Mouse (Mus musculus) forebrain, embryonic 12.5 days (tissue): ENCODE results near the gene Brd2. TPM values are rescaled to one million over a fixed set of nuclear protein-coding genes. Genes with fewer than 3 reads are reported as not detected.

Experiments
- ATAC-seq: fragments of 200-750 bp; cut with Nextera tagmentation; 2 replicates; pipeline ENCODE4 v1.8.0; 2017; ENCODE audit warnings: moderate TSS enrichment; ENCODE audit not compliant: low FRiP score
- H3K27ac ChIP-seq: fragments of 300-500 bp; sonication (generic); 2 replicates; pipeline ENCODE4 v1.5.1; 2016; ENCODE audit warnings: mild to moderate bottlenecking
- H3K27me3 ChIP-seq: fragments of 300-500 bp; sonication (generic); 2 replicates; pipeline ENCODE4 v1.6.1; 2016; ENCODE audit warnings: mild to moderate bottlenecking
- H3K36me3 ChIP-seq: fragments of 300-500 bp; sonication (generic); replicated peaks from 2 replicates; pipeline ENCODE4 v1.6.1; 2016; ENCODE audit warnings: mild to moderate bottlenecking
- H3K4me1 ChIP-seq: fragments of 300-500 bp; sonication (generic); 2 replicates; pipeline ENCODE4 v1.6.1; 2016
- H3K4me2 ChIP-seq: fragments of 300-500 bp; sonication (generic); 2 replicates; pipeline ENCODE4 v1.6.1; 2016; ENCODE audit warnings: mild to moderate bottlenecking, moderate library complexity
- H3K4me3 ChIP-seq: fragments of 300-500 bp; sonication (generic); replicated peaks from 2 replicates; pipeline ENCODE4 v1.5.1; 2016; ENCODE audit warnings: mild to moderate bottlenecking
- H3K9ac ChIP-seq: fragments of 300-500 bp; sonication (generic); 2 replicates; pipeline ENCODE4 v1.6.1; 2016; ENCODE audit warnings: mild to moderate bottlenecking
- H3K9me3 ChIP-seq: fragments of 300-500 bp; sonication (generic); 2 replicates; pipeline ENCODE4 v1.6.1; 2016
- WGBS: fragments of 180-500 bp; shearing (Covaris S2); methylation state at CpG from one replicate; pipeline ENCODE4 v1.1.7; 2016; 5-methylcytosine and 5-hydroxymethylcytosine counted together
- polyA plus RNA-seq: library from polyadenylated mRNA; unstranded; fragments of >200 nt; fragmentation: Nextera tagmentation; extraction: Ambion mirVana; gene quantifications from 2 replicates; pipeline ENCODE4 v1.2.1, GENCODE M21; 2016

Gene Brd2
- polyA plus RNA-seq, 1 experiment from 2014 or later: 138 TPM

GRCm38 (mm10) chr17:34143033-34143432 is 20.6 kb upstream of the Brd2 start, which contains the start of gene H2-DMb2:
Gene H2-DMb2, plus strand, starts transcription at chr17:34143307.
- H3K4me2 ChIP-seq: no peak within 1 kb of the TSS
- peaks cover 16% of the 10 kb centered on the region for H3K4me1 ChIP-seq
- H3K27me3 ChIP-seq: peaks cover 44% of the 10 kb centered on the region
- H3K9me3 ChIP-seq: no peaks in the 10 kb centered on the region
- H3K36me3 ChIP-seq: no peaks in the 10 kb centered on the region
- H3K9ac ChIP-seq: no peak within 1 kb of the TSS
- 43% methylated on average over 7 of the region's 7 CpGs for whole genome bisulfite sequencing
- H3K27ac ChIP-seq: no peak within 1 kb of the TSS
- H3K4me3 ChIP-seq: no peak within 1 kb of the TSS
- ATAC-seq: no peak

DNA sequence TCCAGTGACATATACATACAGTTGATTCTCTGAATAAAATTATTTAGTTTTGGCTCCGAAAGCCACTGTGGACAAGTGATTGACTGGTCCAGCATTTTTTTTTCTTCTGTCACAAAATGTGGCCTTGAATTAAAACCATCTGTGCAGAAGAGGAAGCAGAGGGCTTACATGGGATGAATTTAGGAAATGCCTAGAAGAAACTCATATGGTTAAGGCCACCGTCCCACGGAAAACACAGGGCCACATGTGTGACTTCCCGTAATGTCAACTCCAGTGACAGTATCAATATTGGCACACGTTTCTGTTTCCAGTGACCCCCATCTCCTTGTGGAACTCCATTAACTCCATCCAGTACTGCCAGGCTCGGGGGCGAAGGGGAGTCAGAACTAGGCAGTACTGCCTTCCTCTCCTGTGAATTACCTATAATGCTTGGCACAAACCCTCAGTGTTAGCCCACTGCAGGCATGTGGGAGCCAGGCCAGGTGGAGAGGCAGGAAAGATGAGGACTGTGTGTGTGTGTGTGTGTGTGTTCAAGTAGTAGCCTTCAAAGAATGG is 20.1 kb upstream of the Brd2 start:
- H3K27ac ChIP-seq: no peak overlapping the region
- H3K9ac ChIP-seq: no peak overlapping the region
- no peaks in the 10 kb centered on the region for H3K9me3 ChIP-seq
- H3K4me3 ChIP-seq: no peak overlapping the region
- H3K36me3 ChIP-seq: no peaks in the 10 kb centered on the region
- peaks cover 16% of the 10 kb centered on the region for H3K4me1 ChIP-seq
- 86% methylated on average over 7 of the region's 7 CpGs for WGBS
- no peak for ATAC-seq
- peaks cover 49% of the 10 kb centered on the region for H3K27me3 ChIP-seq
- no peak overlapping the region for H3K4me2 ChIP-seq

GRCm38 (mm10) chr17:34141448-34141847 is 19.0 kb upstream of the Brd2 start:
- Histone ChIP-seq H3K4me1 (peaks cover 16% of the 10 kb centered on the region), H3K27me3 (peaks cover 60% of the 10 kb centered on the region), H3K36me3 (no peaks in the 10 kb centered on the region), H3K9me3 (no peaks in the 10 kb centered on the region), H3K9ac (no peak overlapping the region), H3K27ac (no peak overlapping the region), H3K4me2 (no peak overlapping the region), H3K4me3 (no peak overlapping the region)
- whole genome bisulfite sequencing: 54% methylated on average over 4 of the region's 4 CpGs
- ATAC-seq: no peak

DNA sequence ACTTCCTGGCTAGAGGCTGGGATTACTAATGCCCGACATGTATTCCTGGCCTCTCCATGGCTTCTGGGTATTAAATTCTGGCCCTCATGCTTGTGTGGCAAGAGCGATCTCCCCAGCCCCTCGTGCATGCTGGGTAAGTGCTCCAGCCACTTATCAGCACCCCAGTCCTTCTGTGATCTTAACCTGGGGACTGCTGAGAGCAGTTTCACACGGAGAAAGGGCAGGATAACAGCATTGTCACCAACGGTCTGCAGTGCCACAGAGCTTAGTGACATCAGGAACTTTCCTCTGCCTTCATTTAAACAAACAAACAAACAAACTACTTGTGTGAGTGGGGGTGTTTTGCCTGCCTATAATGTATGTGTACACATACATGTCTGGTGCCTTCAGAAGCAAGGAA is 17.8 kb upstream of the Brd2 start:
- no peaks in the 10 kb centered on the region for H3K36me3 ChIP-seq
- peaks cover 69% of the 10 kb centered on the region for H3K27me3 ChIP-seq
- peak overlapping the region; percentile 60 for H3K4me2 ChIP-seq
- ATAC-seq: no peak
- 8% methylated on average over 5 of the region's 5 CpGs for WGBS
- H3K27ac ChIP-seq: no peak overlapping the region
- H3K4me1 ChIP-seq: peaks cover 22% of the 10 kb centered on the region
- no peak overlapping the region; the same call in 1 of the 2 replicates for H3K4me3 ChIP-seq
- H3K9me3 ChIP-seq: no peaks in the 10 kb centered on the region
- H3K9ac ChIP-seq: no peak overlapping the region

DNA sequence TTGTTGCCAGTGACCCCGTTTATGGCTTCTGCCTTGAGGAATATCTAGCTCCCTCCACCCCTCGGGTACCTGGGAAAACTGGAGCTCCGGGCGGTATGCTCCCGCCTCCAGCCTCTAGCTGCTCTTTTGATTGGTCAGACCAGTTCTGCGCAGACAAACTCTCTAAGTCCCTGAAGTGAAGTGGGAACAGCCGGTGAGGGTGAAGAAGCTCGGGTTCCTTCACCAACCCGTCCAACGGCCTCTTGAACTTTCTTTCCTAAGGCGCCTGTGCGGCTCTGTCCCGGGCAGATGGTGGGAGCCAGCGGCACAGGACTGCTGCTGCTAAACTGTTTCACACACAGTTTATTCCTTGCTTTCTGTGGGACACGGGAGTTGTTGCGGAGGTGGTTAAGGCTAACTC is 17.0 kb upstream of the Brd2 start:
- Histone ChIP-seq H3K9me3 (no peaks in the 10 kb centered on the region), H3K4me3 (peak overlapping the region; percentile 32), H3K9ac (no peak overlapping the region), H3K4me1 (peaks cover 22% of the 10 kb centered on the region), H3K36me3 (no peaks in the 10 kb centered on the region), H3K27me3 (peaks cover 69% of the 10 kb centered on the region), H3K4me2 (peak overlapping the region; percentile 60), H3K27ac (no peak overlapping the region)
- WGBS: 2% methylated on average over 16 of the region's 16 CpGs
- no peak for ATAC-seq

DNA sequence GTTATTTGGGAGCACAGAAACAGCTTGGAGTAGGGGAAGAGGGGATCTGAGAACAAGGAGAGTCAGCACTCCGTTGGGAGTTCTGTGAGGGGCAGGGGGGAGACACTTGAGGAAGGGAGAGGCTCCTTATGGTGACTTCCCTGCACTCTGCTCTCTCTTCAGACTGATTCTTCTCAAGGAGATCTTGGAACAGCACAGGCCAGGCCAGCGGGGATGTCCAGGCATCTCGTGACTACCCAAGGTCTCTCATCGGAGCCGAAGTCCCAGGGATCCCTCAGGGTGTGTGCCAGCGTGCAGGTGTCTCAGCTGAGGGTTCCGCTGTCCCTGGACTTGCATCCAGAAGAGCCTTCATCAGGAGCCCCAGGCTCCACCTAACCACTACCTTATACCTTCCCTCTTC is 16.2 kb upstream of the Brd2 start:
- H3K4me2 ChIP-seq: no peak overlapping the region
- H3K36me3 ChIP-seq: no peaks in the 10 kb centered on the region
- H3K9me3 ChIP-seq: no peaks in the 10 kb centered on the region
- no peak overlapping the region for H3K27ac ChIP-seq
- ATAC-seq: no peak
- H3K4me3 ChIP-seq: no peak overlapping the region
- WGBS: 71% methylated on average over 7 of the region's 7 CpGs
- no peak overlapping the region for H3K9ac ChIP-seq
- H3K4me1 ChIP-seq: peaks cover 22% of the 10 kb centered on the region
- H3K27me3 ChIP-seq: peaks cover 69% of the 10 kb centered on the region

- Histone ChIP-seq H3K27me3 (peaks cover 66% of the 10 kb centered on the region), H3K9me3 (no peaks in the 10 kb centered on the region)
- 76% methylated on average over 7 of the region's 7 CpGs for WGBS
Measured at GRCm38 (mm10) chr17:34137601-34138000, 15.2 kb upstream of the Brd2 start.

GRCm38 (mm10) chr17:34135297-34136224 is 13.1 kb upstream of the Brd2 start:
- no peaks in the 10 kb centered on the region for H3K9me3 ChIP-seq
- H3K36me3 ChIP-seq: no peaks in the 10 kb centered on the region
- H3K4me3 ChIP-seq: peak overlapping the region; percentile 37
- WGBS: 6% methylated on average over 31 of the region's 31 CpGs
- peak overlapping the region; percentile 67 for H3K4me2 ChIP-seq
- peaks cover 20% of the 10 kb centered on the region for H3K4me1 ChIP-seq
- no peak overlapping the region for H3K27ac ChIP-seq
- peaks cover 51% of the 10 kb centered on the region for H3K27me3 ChIP-seq
- ATAC-seq: peak; percentile 98
- H3K9ac ChIP-seq: peak overlapping the region; percentile 45; the same call in 1 of the 2 replicates

More at GRCm38 (mm10) chr17:34137601-34138000, 15.2 kb upstream of the Brd2 start:
- H3K4me2 ChIP-seq: no peak overlapping the region
- H3K36me3 ChIP-seq: no peaks in the 10 kb centered on the region
- ATAC-seq: no peak
- H3K4me3 ChIP-seq: no peak overlapping the region
- H3K27ac ChIP-seq: no peak overlapping the region
- H3K4me1 ChIP-seq: peaks cover 20% of the 10 kb centered on the region
- no peak overlapping the region for H3K9ac ChIP-seq

- no peaks in the 10 kb centered on the region for H3K9me3 ChIP-seq
- H3K27me3 ChIP-seq: peaks cover 48% of the 10 kb centered on the region
- H3K36me3 ChIP-seq: no peaks in the 10 kb centered on the region
- no peak for ATAC-seq
- H3K4me3 ChIP-seq: no peak overlapping the region
- H3K9ac ChIP-seq: no peak overlapping the region
- no peak overlapping the region for H3K27ac ChIP-seq
- WGBS: 87% methylated on average over 3 of the region's 3 CpGs
- no peak overlapping the region for H3K4me2 ChIP-seq
- peaks cover 13% of the 10 kb centered on the region for H3K4me1 ChIP-seq
Measured at GRCm38 (mm10) chr17:34134451-34134850, 12.0 kb upstream of the Brd2 start.

GRCm38 (mm10) chr17:34133289-34133688 is 10.9 kb upstream of the Brd2 start:
- 82% methylated on average over 11 of the region's 11 CpGs for WGBS
- no peak for ATAC-seq
- no peak overlapping the region for H3K4me3 ChIP-seq

GRCm38 (mm10) chr17:34131911-34132310 is 9.5 kb upstream of the Brd2 start:
- no peaks in the 10 kb centered on the region for H3K36me3 ChIP-seq
- H3K9ac ChIP-seq: no peak overlapping the region
- H3K4me2 ChIP-seq: no peak overlapping the region
- no peak for ATAC-seq
- H3K9me3 ChIP-seq: no peaks in the 10 kb centered on the region
- peaks cover 29% of the 10 kb centered on the region for H3K4me1 ChIP-seq
- no peak overlapping the region for H3K4me3 ChIP-seq
- H3K27me3 ChIP-seq: peaks cover 46% of the 10 kb centered on the region
- 71% methylated on average over 7 of the region's 7 CpGs for WGBS
- no peak overlapping the region for H3K27ac ChIP-seq

More at GRCm38 (mm10) chr17:34133289-34133688, 10.9 kb upstream of the Brd2 start:
- H3K9ac ChIP-seq: no peak overlapping the region
- H3K4me2 ChIP-seq: no peak overlapping the region
- H3K9me3 ChIP-seq: no peaks in the 10 kb centered on the region
- peaks cover 16% of the 10 kb centered on the region for H3K4me1 ChIP-seq
- H3K27ac ChIP-seq: no peak overlapping the region
- H3K36me3 ChIP-seq: no peaks in the 10 kb centered on the region
- peaks cover 46% of the 10 kb centered on the region for H3K27me3 ChIP-seq

DNA sequence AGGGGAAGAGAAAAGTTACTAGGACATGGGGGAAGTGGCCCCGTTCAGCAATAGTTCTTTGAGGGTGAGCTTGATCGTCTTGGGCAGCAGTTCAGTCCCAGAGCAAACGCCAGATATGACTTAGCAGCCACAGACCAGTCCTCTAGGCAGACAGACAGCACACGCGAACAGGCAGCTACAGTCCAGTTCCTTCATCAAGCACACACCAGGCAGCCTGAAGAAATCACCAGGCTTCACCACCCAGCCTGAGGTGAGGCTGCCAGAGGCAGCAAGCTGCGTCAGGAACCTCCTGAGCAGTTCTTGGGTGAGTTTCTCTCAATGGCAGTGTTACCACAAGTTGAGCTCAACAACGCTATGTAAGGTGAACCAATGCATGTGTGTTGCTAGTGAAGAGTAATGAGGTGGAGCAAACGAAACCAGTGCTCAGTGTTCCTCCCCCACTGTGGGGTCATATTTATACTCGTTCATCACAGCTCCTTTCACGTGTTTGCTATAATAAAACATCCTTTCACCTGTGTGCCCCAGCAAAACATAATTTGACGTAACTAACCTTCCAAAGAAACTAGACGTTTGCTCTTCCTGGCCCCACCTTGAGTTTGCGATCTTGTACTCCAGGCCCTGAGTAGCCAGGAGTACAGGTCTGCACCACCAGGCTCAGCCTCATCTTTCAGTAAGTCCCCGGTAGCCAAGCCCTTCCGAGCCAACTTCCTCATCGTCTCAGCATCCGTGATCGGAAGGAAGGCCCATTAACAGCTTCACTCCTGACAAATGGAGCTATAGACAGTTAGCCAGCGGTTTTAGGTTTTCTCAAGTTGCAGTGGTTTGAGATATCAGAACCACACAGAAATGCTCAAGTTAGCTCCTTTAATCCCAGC is 7.9 kb upstream of the Brd2 start:
- Histone ChIP-seq H3K9ac (no peak overlapping the region), H3K27ac (no peak overlapping the region), H3K9me3 (no peaks in the 10 kb centered on the region), H3K4me1 (peaks cover 23% of the 10 kb centered on the region), H3K36me3 (no peaks in the 10 kb centered on the region), H3K4me3 (no peak overlapping the region), H3K27me3 (peaks cover 33% of the 10 kb centered on the region), H3K4me2 (no peak overlapping the region)
- 90% methylated on average over 19 of the region's 19 CpGs for WGBS
- ATAC-seq: no peak
